Mouse (Mus musculus) megakaryocyte, embryonic 14.5 days (primary cell): ENCODE measurements around the gene Ass1.

Experiments used
- FLI1 ChIP-seq: IDR thresholded peaks from 2 replicates; pipeline ENCODE4 v1.6.1; 2012; ENCODE audit warnings: low read length, inconsistent platforms, mixed read lengths
- GATA1 ChIP-seq: IDR thresholded peaks from 3 replicates; pipeline ENCODE4 v1.6.1; 2012; ENCODE audit warnings: mixed read lengths, low read length, inconsistent platforms, borderline replicate concordance

DNA sequence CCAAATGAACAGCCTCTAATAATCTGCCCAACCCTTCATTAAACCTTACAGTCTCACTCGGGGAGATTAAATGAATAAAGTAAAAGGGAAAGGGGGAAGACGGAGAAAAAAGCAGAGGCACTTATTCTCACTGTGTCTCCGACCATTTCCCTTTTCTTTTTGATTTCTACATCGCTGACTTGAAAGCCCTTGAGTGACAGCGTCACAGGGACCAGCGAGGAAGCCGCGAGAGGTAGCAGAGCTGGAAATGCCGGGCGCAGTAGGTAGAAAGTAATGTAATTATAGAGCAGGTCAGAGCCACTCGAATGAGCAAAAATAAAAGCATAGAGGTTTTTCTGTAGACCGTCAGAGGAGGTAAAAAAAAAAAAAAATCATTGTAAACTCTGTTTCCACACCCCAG lies 46.5 kb downstream of the Ass1 start:
- TF ChIP-seq FLI1 (no peak), GATA1 (no peak)
